Mouse (Mus musculus) kidney, adult 2 months (tissue): ENCODE measurements around the gene Phox2a.

Experiments
- CTCF ChIP-seq: fragments of 200-500 bp; conservative IDR thresholded peaks from 2 replicates; pipeline ENCODE4 v1.5.1; 2011; ENCODE audit warnings: low read depth, mild to moderate bottlenecking, control low read depth, low read length, moderate library complexity, mixed read lengths; ENCODE audit not compliant: insufficient read depth, insufficient read length
- POLR2A ChIP-seq: fragments of 200-500 bp; IDR thresholded peaks from one replicate; pipeline ENCODE4 v1.6.1; 2011; ENCODE audit warnings: low read depth, low read length, control low read depth

DNA sequence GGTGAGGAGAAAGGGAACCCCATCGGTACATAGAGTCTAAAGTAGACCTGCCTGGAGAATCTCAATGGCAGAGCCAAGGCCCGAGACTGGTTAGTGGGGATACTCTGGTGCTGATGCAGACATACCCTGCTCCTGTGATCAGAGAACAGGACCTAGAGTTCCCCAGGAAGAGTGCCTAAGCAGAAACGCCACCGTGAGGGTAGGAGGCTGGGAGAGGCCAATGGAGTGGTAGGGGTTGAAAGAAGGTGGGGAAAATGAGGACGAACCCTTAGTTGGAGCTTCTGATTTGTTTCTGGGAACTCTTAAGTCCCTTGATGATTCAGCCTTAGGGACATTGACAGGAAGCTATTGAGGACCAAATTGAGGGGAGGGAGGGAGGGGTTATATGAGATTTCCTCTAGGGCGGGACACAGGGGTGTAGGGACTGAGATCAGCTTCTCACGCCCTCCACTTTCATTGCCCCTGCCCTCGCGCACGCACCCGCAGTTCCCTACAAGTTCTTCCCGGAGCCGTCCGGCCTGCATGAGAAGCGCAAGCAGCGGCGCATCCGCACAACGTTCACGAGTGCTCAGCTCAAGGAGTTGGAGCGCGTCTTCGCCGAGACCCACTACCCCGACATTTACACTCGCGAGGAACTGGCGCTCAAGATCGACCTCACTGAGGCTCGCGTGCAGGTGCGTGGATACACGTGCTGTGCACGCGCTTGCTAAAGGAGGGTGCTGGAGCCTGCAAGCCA lies 2.4 kb downstream of the Phox2a start:
- TF ChIP-seq CTCF, result no peak
- no peak for TF ChIP-seq POLR2A
